In the genomic region with DNA sequence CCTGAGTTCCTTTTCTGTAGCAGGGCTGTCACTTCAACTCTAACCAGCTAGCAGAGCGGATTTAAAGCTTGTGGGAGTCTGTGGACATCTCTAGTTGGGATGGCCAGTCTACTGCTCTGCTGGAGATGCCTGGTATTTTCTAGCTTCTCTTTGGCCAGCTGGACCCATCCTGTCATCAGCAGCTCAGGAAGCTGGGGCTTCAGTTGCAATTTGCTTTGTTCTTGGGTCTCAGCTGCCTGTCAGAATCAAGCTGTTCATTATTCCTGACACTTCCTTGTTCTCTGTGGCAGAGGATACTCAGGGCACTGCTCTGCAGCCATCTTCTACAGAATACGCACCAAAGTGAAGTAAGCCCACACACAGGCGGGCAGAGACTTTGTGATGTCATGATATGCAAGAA, we compare ENCODE assay signal across 20 mouse cellular contexts.
DNase-seq lines count a peak whose midpoint lies in the region; ATAC-seq and TF ChIP-seq lines count a peak whose summit lies in the region.
"Had no signal": no experiment of that assay in that cellular context is flagged by ENCODE, and none has a peak within 500 bp of the region (broad histone marks: within the 10 kb centered on the region; RNA-seq: fewer than 3 reads in every experiment).

No protein-coding gene starts in this region.

- no peaks in the 10 kb centered on the region for H3K36me3 ChIP-seq in heart, embryonic 11.5 days (ENCODE audit: control insufficient read depth, insufficient read depth, low read length)
- no peaks in the 10 kb centered on the region for H3K36me3 ChIP-seq in lung, embryonic 14.5 days (ENCODE audit: insufficient read depth)
- no peaks in the 10 kb centered on the region for H3K36me3 ChIP-seq in lung, embryonic 16.5 days (ENCODE audit: control insufficient read depth, insufficient read depth, low read length)
- H3K36me3 ChIP-seq: forebrain, embryonic 15.5 days; G1E; limb, embryonic 12.5 days; liver, embryonic 12.5 days; neural tube, embryonic 12.5 days had no signal

- no peak for DNase-seq in heart, postnatal 4 days
- DNase-seq in lung, embryonic 14.5 days: peak; percentile 84
- no peak for DNase-seq in lung, adult 18-20 months
- DNase-seq in lung, postnatal 4 days: peak; percentile 26 to 53
- no peak for DNase-seq in adrenal gland, postnatal 36 days
- DNase-seq: adrenal gland, postnatal 10 days; cerebellum, adult 11-12 months; cerebellum, postnatal 14 days; gastrocnemius, postnatal 14 days; kidney, adult 18-20 months; kidney, postnatal 10 days; thymus, postnatal 36 days had no signal

- peak overlapping the region; percentile 9; the same call in 1 of the 2 replicates for H3K4me2 ChIP-seq in heart, embryonic 11.5 days
- no peak overlapping the region for H3K4me2 ChIP-seq in lung, embryonic 14.5 days
- no peak overlapping the region for H3K4me2 ChIP-seq in lung, embryonic 16.5 days (ENCODE audit: low read depth, low read length)
- H3K4me2 ChIP-seq: forebrain, embryonic 15.5 days; limb, embryonic 12.5 days; liver, embryonic 12.5 days; neural tube, embryonic 12.5 days had no signal

- no peak overlapping the region for H3K4me3 ChIP-seq in heart, embryonic 11.5 days (ENCODE audit: low read depth, low read length)
- H3K4me3 ChIP-seq in lung, embryonic 14.5 days (ENCODE audit: low read depth, low read length): no peak overlapping the region
- H3K4me3 ChIP-seq in lung, embryonic 16.5 days (ENCODE audit: low read length): no peak overlapping the region
- H3K4me3 ChIP-seq: forebrain, embryonic 15.5 days; limb, embryonic 12.5 days; liver, embryonic 12.5 days; neural tube, embryonic 12.5 days had no signal

- no peaks in the 10 kb centered on the region for H3K27me3 ChIP-seq in heart, embryonic 11.5 days (ENCODE audit: control insufficient read depth, insufficient read depth, low read length)
- no peaks in the 10 kb centered on the region for H3K27me3 ChIP-seq in lung, embryonic 14.5 days (ENCODE audit: insufficient read depth, low read length)
- H3K27me3 ChIP-seq in lung, embryonic 16.5 days (ENCODE audit: control insufficient read depth, insufficient read depth, low read depth, low read length): no peaks in the 10 kb centered on the region
- H3K27me3 ChIP-seq: forebrain, embryonic 15.5 days; liver, embryonic 12.5 days; neural tube, embryonic 12.5 days had no signal

- WGBS in heart, embryonic 11.5 days (ENCODE audit: insufficient replicate concordance): 57% methylated on average over 3 of the region's 3 CpGs
- 37% methylated on average over 3 of the region's 3 CpGs for WGBS in lung, embryonic 14.5 days
- 30% methylated on average over 3 of the region's 3 CpGs for WGBS in lung, embryonic 16.5 days

- H3K4me1 ChIP-seq in heart, embryonic 11.5 days (ENCODE audit: control insufficient read depth, insufficient read depth, low read length): peaks cover 8% of the 10 kb centered on the region; the same call in 1 of the 2 replicates
- peaks cover 12% of the 10 kb centered on the region for H3K4me1 ChIP-seq in lung, embryonic 14.5 days (ENCODE audit: insufficient read depth)
- no peaks in the 10 kb centered on the region; the same call in 1 of the 2 replicates for H3K4me1 ChIP-seq in lung, embryonic 16.5 days (replicated peaks; ENCODE audit: control insufficient read depth, insufficient read depth, low read length)
- H3K4me1 ChIP-seq: limb, embryonic 12.5 days; liver, embryonic 12.5 days; neural tube, embryonic 12.5 days had no signal

- 0 out of 2 replicates have a peak, but pooled peaks have one; percentile 14 for TF ChIP-seq CTCF in lung, embryonic 14.5 days (IDR thresholded peaks at IDR 0.05; ENCODE audit: low read depth)

- peak overlapping the region; percentile 62 for H3K27ac ChIP-seq in heart, embryonic 11.5 days (ENCODE audit: low read depth, low read length)
- H3K27ac ChIP-seq in lung, embryonic 14.5 days (ENCODE audit: low read depth): peak overlapping the region; percentile 13
- 0 out of 2 replicates have a peak overlapping the region, but pooled peaks have one; percentile 1 for H3K27ac ChIP-seq in lung, embryonic 16.5 days (ENCODE audit: low read length)
- H3K27ac ChIP-seq: forebrain, embryonic 15.5 days; limb, embryonic 12.5 days; liver, embryonic 12.5 days; neural tube, embryonic 12.5 days had no signal

- no peak overlapping the region for H3K9ac ChIP-seq in heart, embryonic 11.5 days (ENCODE audit: low read depth, low read length)
- H3K9ac ChIP-seq in lung, embryonic 14.5 days: no peak overlapping the region
- no peak overlapping the region for H3K9ac ChIP-seq in lung, embryonic 16.5 days (ENCODE audit: low read length)
- H3K9ac ChIP-seq: forebrain, embryonic 15.5 days; limb, embryonic 12.5 days; liver, embryonic 12.5 days; neural tube, embryonic 12.5 days had no signal

- H3K9me3 ChIP-seq in heart, embryonic 11.5 days (replicated peaks; ENCODE audit: control insufficient read depth, low read length): no peaks in the 10 kb centered on the region
- no peaks in the 10 kb centered on the region for H3K9me3 ChIP-seq in lung, embryonic 14.5 days (ENCODE audit: low read depth, low read length)
- no peaks in the 10 kb centered on the region for H3K9me3 ChIP-seq in lung, embryonic 16.5 days (ENCODE audit: control insufficient read depth, low read length)
- H3K9me3 ChIP-seq: forebrain, embryonic 15.5 days; limb, embryonic 12.5 days; neural tube, embryonic 12.5 days had no signal

- ATAC-seq in heart, embryonic 11.5 days (replicated peaks; ENCODE audit: insufficient number of reproducible peaks, low FRiP score, low TSS enrichment): no peak
- peak; percentile 85 for ATAC-seq in lung, embryonic 14.5 days (ENCODE audit: insufficient read depth)
- peak; percentile 91 for ATAC-seq in lung, embryonic 16.5 days (ENCODE audit: low read depth)
- ATAC-seq: activated CD4-positive, CD25-positive, alpha-beta regulatory T cell, adult 4 months; forebrain, embryonic 15.5 days; liver, embryonic 12.5 days had no signal

Comparison
In these comparisons a context has a peak if more than half of its experiments do, and no peak if none do; other contexts are left out.
1. DNase-seq: peak in lung, embryonic 14.5 days (single experiment) and lung, postnatal 4 days (2 of 2); none in heart, postnatal 4 days (single experiment), lung, adult 18-20 months (0 of 2) and adrenal gland, postnatal 36 days (0 of 2).
2. H3K27ac ChIP-seq: peak in every context shown above with its lines; median percentile 62 in heart, embryonic 11.5 days; 13 in lung, embryonic 14.5 days; 1 in lung, embryonic 16.5 days.